Mouse (Mus musculus) forebrain, embryonic 13.5 days (tissue): ENCODE measurements at regions not wholly inside any gene's neighbourhood (a gene's known extent, or its start where the extent isn't known, plus 50 kb on each side); places are given as distances from the start of the nearest gene placed in this dataset.

Experiments
- ATAC-seq: fragments of 200-750 bp; cut with Nextera tagmentation; 2 replicates; pipeline ENCODE4 v1.8.0; 2017
- H3K27ac ChIP-seq: fragments of 300-500 bp; sonication (generic); 2 replicates; pipeline ENCODE4 v1.5.1; 2015; ENCODE audit warnings: inconsistent platforms, mild to moderate bottlenecking, moderate library complexity
- H3K27me3 ChIP-seq: fragments of 300-500 bp; sonication (generic); 2 replicates; pipeline ENCODE4 v1.6.1; 2015; ENCODE audit warnings: mild to moderate bottlenecking, inconsistent platforms
- H3K36me3 ChIP-seq: fragments of 300-500 bp; sonication (generic); 2 replicates; pipeline ENCODE4 v1.6.1; 2015; ENCODE audit warnings: mild to moderate bottlenecking, inconsistent platforms; ENCODE audit not compliant: poor library complexity, severe bottlenecking
- H3K4me1 ChIP-seq: fragments of 300-500 bp; sonication (generic); 2 replicates; pipeline ENCODE4 v1.6.1; 2015; ENCODE audit warnings: inconsistent platforms
- H3K4me2 ChIP-seq: fragments of 300-500 bp; sonication (generic); 2 replicates; pipeline ENCODE4 v1.6.1; 2015; ENCODE audit warnings: inconsistent platforms, mild to moderate bottlenecking, moderate library complexity
- H3K4me3 ChIP-seq: fragments of 300-500 bp; sonication (generic); 2 replicates; pipeline ENCODE4 v1.5.1; 2015; ENCODE audit warnings: mild to moderate bottlenecking, inconsistent platforms
- H3K9ac ChIP-seq: fragments of 300-500 bp; sonication (generic); 2 replicates; pipeline ENCODE4 v1.6.1; 2015; ENCODE audit warnings: mild to moderate bottlenecking, inconsistent platforms
- H3K9me3 ChIP-seq: fragments of 300-500 bp; sonication (generic); replicated peaks from 2 replicates; pipeline ENCODE4 v1.6.1; 2016; ENCODE audit warnings: inconsistent platforms
- WGBS: fragments of 180-500 bp; shearing (Covaris S2); methylation state at CpG from one replicate; pipeline ENCODE4 v1.1.7; 2015; 5-methylcytosine and 5-hydroxymethylcytosine counted together

GRCm38 (mm10) chr17:3962176-3962575 is 266.1 kb upstream of the Nox3 start:
- Histone ChIP-seq H3K9ac (no peak overlapping the region), H3K9me3 (no peaks in the 10 kb centered on the region), H3K36me3 (no peaks in the 10 kb centered on the region), H3K4me1 (no peaks in the 10 kb centered on the region), H3K27me3 (no peaks in the 10 kb centered on the region), H3K4me2 (no peak overlapping the region), H3K4me3 (no peak overlapping the region), H3K27ac (no peak overlapping the region)
- no peak; the same call in 1 of the 2 replicates for ATAC-seq
- 70% methylated on average over 3 of the region's 3 CpGs for WGBS

- no peak for ATAC-seq
- H3K27me3 ChIP-seq: no peaks in the 10 kb centered on the region
- no peak overlapping the region for H3K9ac ChIP-seq
- H3K27ac ChIP-seq: no peak overlapping the region
- WGBS: 87% methylated on average over 3 of the region's 3 CpGs
- no peak overlapping the region for H3K4me2 ChIP-seq
- no peaks in the 10 kb centered on the region for H3K4me1 ChIP-seq
- no peaks in the 10 kb centered on the region for H3K9me3 ChIP-seq
- no peaks in the 10 kb centered on the region for H3K36me3 ChIP-seq
- H3K4me3 ChIP-seq: no peak overlapping the region
Observed at GRCm38 (mm10) chr17:3946540-3946939, 250.5 kb upstream of the Nox3 start.

DNA sequence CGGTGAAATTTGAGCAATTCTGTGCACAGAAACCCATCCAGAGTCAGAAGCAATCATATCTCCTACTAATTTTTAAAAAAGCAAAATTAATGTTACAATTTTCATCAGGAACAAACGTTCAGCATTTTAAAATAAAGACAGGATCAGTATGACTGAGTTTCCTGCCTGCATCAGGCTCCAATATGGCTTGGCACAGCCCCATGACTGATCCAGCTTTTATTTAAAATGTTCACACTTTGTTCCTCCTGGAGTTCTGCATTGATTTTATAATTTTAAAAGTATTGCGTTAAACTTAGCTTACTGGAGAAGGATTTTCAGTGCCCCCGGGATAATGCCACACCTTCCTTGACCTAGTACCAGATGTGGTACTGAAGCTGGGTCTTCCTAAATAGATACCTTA is 240.3 kb upstream of the Nox3 start:
- Histone ChIP-seq H3K4me2 (no peak overlapping the region), H3K27me3 (no peaks in the 10 kb centered on the region), H3K36me3 (no peaks in the 10 kb centered on the region), H3K9ac (no peak overlapping the region), H3K4me1 (0 out of 2 replicates have a peak, but pooled peaks cover 7% of the 10 kb centered on the region), H3K4me3 (no peak overlapping the region), H3K9me3 (no peaks in the 10 kb centered on the region), H3K27ac (no peak overlapping the region)
- ATAC-seq: no peak
- WGBS: 88% methylated on average over 4 of the region's 4 CpGs

DNA sequence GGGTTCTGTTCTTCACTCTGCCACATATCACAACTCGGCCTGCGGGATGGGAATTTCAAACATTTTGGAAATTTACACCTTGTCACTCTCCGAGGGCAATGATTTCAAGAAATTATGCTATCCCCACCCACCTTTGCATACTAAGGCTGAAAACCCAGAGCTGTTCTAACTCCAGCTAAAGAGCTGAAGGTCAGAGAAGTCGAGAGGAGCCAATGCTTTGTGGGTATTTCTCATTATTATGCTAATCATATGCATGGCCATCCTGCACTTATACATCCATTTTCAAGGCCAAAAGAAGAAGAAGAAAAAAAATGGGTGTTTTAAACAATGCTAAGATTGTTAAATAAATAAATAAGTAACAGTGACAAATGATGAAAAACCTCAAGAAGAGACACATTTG is 237.1 kb upstream of the Nox3 start:
- WGBS: 56% methylated on average over 4 of the region's 4 CpGs
- Histone ChIP-seq H3K36me3 (no peaks in the 10 kb centered on the region), H3K27ac (no peak overlapping the region), H3K4me3 (no peak overlapping the region), H3K9me3 (no peaks in the 10 kb centered on the region), H3K4me1 (0 out of 2 replicates have a peak, but pooled peaks cover 7% of the 10 kb centered on the region), H3K9ac (no peak overlapping the region), H3K4me2 (no peak overlapping the region), H3K27me3 (no peaks in the 10 kb centered on the region)
- ATAC-seq: no peak

GRCm38 (mm10) chr17:3932071-3932470 is 236.0 kb upstream of the Nox3 start:
- Histone ChIP-seq H3K4me2 (no peak overlapping the region), H3K36me3 (no peaks in the 10 kb centered on the region), H3K27ac (no peak overlapping the region), H3K9ac (no peak overlapping the region), H3K27me3 (no peaks in the 10 kb centered on the region), H3K4me1 (0 out of 2 replicates have a peak, but pooled peaks cover 9% of the 10 kb centered on the region), H3K9me3 (no peaks in the 10 kb centered on the region), H3K4me3 (no peak overlapping the region)
- WGBS: 76% methylated on average over 5 of the region's 5 CpGs
- no peak for ATAC-seq

- 54% methylated on average over 4 of the region's 4 CpGs for WGBS
Observed at GRCm38 (mm10) chr17:3927106-3927505, 231.0 kb upstream of the Nox3 start.

DNA sequence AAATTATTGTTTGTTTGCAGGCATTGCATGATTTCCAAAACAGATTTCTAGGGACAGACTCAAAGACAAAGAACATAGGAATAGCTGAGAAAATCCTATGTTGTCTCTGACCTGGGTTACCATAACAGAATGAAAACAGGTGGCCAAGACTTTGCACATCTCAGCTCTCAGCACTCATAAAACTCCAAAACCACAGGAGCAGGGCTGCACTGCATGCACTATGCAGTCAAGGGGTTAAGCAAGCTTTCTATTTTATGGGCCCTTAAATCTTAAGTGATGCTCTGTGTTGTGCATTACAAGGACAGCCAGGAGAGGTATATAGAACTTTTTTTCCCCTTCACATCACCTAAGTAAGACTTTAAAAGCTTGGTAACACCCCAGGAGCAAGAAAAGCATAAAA is 224.2 kb upstream of the Nox3 start:
- Histone ChIP-seq H3K36me3 (no peaks in the 10 kb centered on the region), H3K27me3 (no peaks in the 10 kb centered on the region), H3K27ac (no peak overlapping the region), H3K4me3 (no peak overlapping the region), H3K9me3 (no peaks in the 10 kb centered on the region), H3K4me1 (no peaks in the 10 kb centered on the region), H3K4me2 (no peak overlapping the region), H3K9ac (no peak overlapping the region)
- ATAC-seq: no peak

More at GRCm38 (mm10) chr17:3927106-3927505, 231.0 kb upstream of the Nox3 start:
- no peak for ATAC-seq
- Histone ChIP-seq H3K9ac (no peak overlapping the region), H3K4me3 (no peak overlapping the region), H3K27me3 (no peaks in the 10 kb centered on the region), H3K36me3 (no peaks in the 10 kb centered on the region), H3K27ac (no peak overlapping the region), H3K4me2 (no peak overlapping the region), H3K9me3 (no peaks in the 10 kb centered on the region), H3K4me1 (0 out of 2 replicates have a peak, but pooled peaks cover 4% of the 10 kb centered on the region)

- H3K4me1 ChIP-seq: no peaks in the 10 kb centered on the region
- no peak overlapping the region for H3K4me2 ChIP-seq
- WGBS: 84% methylated on average over 3 of the region's 3 CpGs
- ATAC-seq: no peak
- no peak overlapping the region for H3K27ac ChIP-seq
- H3K27me3 ChIP-seq: no peaks in the 10 kb centered on the region
- no peak overlapping the region for H3K9ac ChIP-seq
- no peak overlapping the region for H3K4me3 ChIP-seq
- H3K36me3 ChIP-seq: no peaks in the 10 kb centered on the region
- H3K9me3 ChIP-seq: no peaks in the 10 kb centered on the region
Observed at GRCm38 (mm10) chr17:3892826-3893225, 196.8 kb upstream of the Nox3 start.

- ATAC-seq: no peak
- Histone ChIP-seq H3K27me3 (no peaks in the 10 kb centered on the region), H3K4me2 (no peak overlapping the region), H3K27ac (no peak overlapping the region), H3K4me3 (no peak overlapping the region), H3K9ac (no peak overlapping the region), H3K4me1 (no peaks in the 10 kb centered on the region), H3K9me3 (no peaks in the 10 kb centered on the region), H3K36me3 (no peaks in the 10 kb centered on the region)
- WGBS: 54% methylated on average over 1 of the region's 1 CpGs
Observed at GRCm38 (mm10) chr17:3883146-3883545, 187.1 kb upstream of the Nox3 start.

DNA sequence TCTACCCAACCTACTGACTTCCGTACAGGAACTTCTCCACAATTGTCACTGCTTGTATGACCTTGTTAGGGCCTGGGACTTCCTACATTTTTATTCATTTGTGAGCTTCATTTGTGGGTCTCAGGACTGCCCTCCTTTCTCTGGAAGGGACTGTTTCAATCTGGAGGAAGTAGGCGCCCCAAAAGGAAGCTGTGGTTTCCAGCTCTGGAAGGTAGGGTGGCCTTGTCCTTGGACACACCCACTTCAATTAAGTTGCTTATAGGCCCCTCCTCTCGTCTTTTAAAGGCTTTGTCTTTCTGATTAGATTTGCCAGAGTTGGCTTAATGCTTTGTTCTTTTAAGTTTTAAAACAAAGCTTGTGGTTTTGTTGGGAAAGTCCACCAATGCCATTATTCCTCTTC is 183.0 kb upstream of the Nox3 start:
- H3K36me3 ChIP-seq: no peaks in the 10 kb centered on the region
- ATAC-seq: no peak
- H3K27ac ChIP-seq: no peak overlapping the region
- no peak overlapping the region for H3K9ac ChIP-seq
- no peak overlapping the region for H3K4me2 ChIP-seq
- 0 out of 2 replicates have a peak, but pooled peaks cover 5% of the 10 kb centered on the region for H3K9me3 ChIP-seq
- H3K4me3 ChIP-seq: no peak overlapping the region
- WGBS: 74% methylated on average over 3 of the region's 3 CpGs
- no peaks in the 10 kb centered on the region for H3K4me1 ChIP-seq
- H3K27me3 ChIP-seq: no peaks in the 10 kb centered on the region

DNA sequence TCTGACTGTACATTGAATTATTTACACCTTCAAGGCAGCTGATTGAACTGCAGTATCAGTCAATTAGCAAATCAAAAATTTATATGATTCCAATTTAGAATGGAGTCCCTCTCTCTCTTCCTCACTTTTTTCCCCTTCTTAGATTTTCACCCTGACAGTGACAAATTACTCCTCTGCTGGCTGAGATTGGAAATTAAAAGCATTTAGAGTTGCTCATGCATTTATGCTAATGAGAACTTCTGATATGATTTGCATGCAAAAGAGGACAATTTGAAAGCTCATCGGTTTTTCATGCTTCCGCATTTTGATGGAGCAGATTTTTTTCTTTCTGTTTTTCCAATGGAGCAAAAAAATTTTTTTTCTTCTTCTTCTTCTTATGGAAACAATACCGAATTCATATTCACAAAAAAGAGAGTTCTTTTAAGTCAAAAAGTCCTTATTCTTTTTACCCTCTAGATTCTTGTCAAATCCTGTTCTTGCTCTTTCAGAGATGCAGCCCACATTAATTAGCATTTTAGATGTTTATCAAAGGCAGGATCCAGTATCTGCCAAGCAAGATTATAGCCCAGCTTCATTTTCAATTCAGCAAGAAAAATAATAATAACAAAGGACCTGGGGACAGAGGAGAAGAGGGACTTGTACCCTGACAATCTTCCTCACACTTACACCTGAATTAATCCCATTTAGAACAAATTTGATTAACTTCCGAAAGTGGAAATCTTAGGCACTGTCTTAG is 173.6 kb upstream of the Nox3 start:
- H3K36me3 ChIP-seq: no peaks in the 10 kb centered on the region
- H3K9me3 ChIP-seq: no peaks in the 10 kb centered on the region
- H3K27me3 ChIP-seq: no peaks in the 10 kb centered on the region
- H3K4me2 ChIP-seq: no peak overlapping the region
- 45% methylated on average over 4 of the region's 4 CpGs for WGBS
- H3K9ac ChIP-seq: no peak overlapping the region
- peaks cover 6% of the 10 kb centered on the region for H3K4me1 ChIP-seq
- peak; percentile 85 for ATAC-seq
- no peak overlapping the region for H3K4me3 ChIP-seq
- peak overlapping the region; percentile 63; the same call in 1 of the 2 replicates for H3K27ac ChIP-seq

- WGBS: 27% methylated on average over 2 of the region's 2 CpGs
- H3K36me3 ChIP-seq: no peaks in the 10 kb centered on the region
Observed at GRCm38 (mm10) chr17:3862384-3862783, 166.3 kb upstream of the Nox3 start.

GRCm38 (mm10) chr17:3836386-3836785 is 140.3 kb upstream of the Nox3 start:
- 80% methylated on average over 4 of the region's 4 CpGs for WGBS
- no peak for ATAC-seq

More at GRCm38 (mm10) chr17:3862384-3862783, 166.3 kb upstream of the Nox3 start:
- Histone ChIP-seq H3K9me3 (no peaks in the 10 kb centered on the region), H3K4me1 (no peaks in the 10 kb centered on the region), H3K27me3 (no peaks in the 10 kb centered on the region), H3K4me3 (no peak overlapping the region), H3K9ac (no peak overlapping the region), H3K4me2 (no peak overlapping the region), H3K27ac (no peak overlapping the region)
- no peak for ATAC-seq

More at GRCm38 (mm10) chr17:3836386-3836785, 140.3 kb upstream of the Nox3 start:
- no peaks in the 10 kb centered on the region for H3K27me3 ChIP-seq
- H3K27ac ChIP-seq: no peak overlapping the region
- no peaks in the 10 kb centered on the region for H3K9me3 ChIP-seq
- H3K4me3 ChIP-seq: no peak overlapping the region
- H3K9ac ChIP-seq: no peak overlapping the region
- H3K4me1 ChIP-seq: no peaks in the 10 kb centered on the region
- no peaks in the 10 kb centered on the region for H3K36me3 ChIP-seq
- no peak overlapping the region for H3K4me2 ChIP-seq
